Mouse (Mus musculus) forebrain, embryonic 11.5 days (tissue): ENCODE measurements at regions not wholly inside any gene's neighbourhood (a gene's known extent, or its start where the extent isn't known, plus 50 kb on each side); places are given as distances from the start of the nearest gene placed in this dataset.

ENCODE experiments used
- ATAC-seq: fragments of 200-750 bp; cut with Nextera tagmentation; replicated peaks from 2 replicates; pipeline ENCODE4 v1.8.0; 2017; ENCODE audit warnings: moderate TSS enrichment; ENCODE audit not compliant: low FRiP score
- DNase-seq: peaks from one replicate; pipeline ENCODE4 v3.0.0-alpha.2; 2017; ENCODE audit warnings: low spot score
- H3K27ac ChIP-seq: fragments of 300-500 bp; sonication (generic); 2 replicates; pipeline ENCODE4 v1.5.1; 2014; ENCODE audit warnings: low read depth, low read length
- H3K27me3 ChIP-seq: fragments of 300-500 bp; sonication (generic); 2 replicates; pipeline ENCODE4 v1.6.1; 2014; ENCODE audit warnings: mild to moderate bottlenecking, low read length, mixed read lengths; ENCODE audit not compliant: control insufficient read depth, insufficient read depth
- H3K36me3 ChIP-seq: fragments of 300-500 bp; sonication (generic); 2 replicates; pipeline ENCODE4 v1.6.1; 2014; ENCODE audit warnings: mild to moderate bottlenecking, low read length, moderate library complexity, mixed read lengths; ENCODE audit not compliant: control insufficient read depth, insufficient read depth
- H3K4me1 ChIP-seq: fragments of 300-500 bp; sonication (generic); replicated peaks from 2 replicates; pipeline ENCODE4 v1.6.1; 2014; ENCODE audit warnings: low read length, mixed read lengths; ENCODE audit not compliant: control insufficient read depth, insufficient read depth
- H3K4me2 ChIP-seq: fragments of 300-500 bp; sonication (generic); 2 replicates; pipeline ENCODE4 v1.6.1; 2014; ENCODE audit warnings: low read depth, mild to moderate bottlenecking, low read length, moderate library complexity, mixed read lengths; ENCODE audit not compliant: severe bottlenecking
- H3K4me3 ChIP-seq: fragments of 300-500 bp; sonication (generic); 2 replicates; pipeline ENCODE4 v1.5.1; 2014; ENCODE audit warnings: low read depth, low read length
- H3K9ac ChIP-seq: fragments of 300-500 bp; sonication (generic); 2 replicates; pipeline ENCODE4 v1.6.1; 2014; ENCODE audit warnings: low read length
- H3K9me3 ChIP-seq: fragments of 300-500 bp; sonication (generic); 2 replicates; pipeline ENCODE4 v1.6.1; 2016; ENCODE audit warnings: low read length, mixed read lengths; ENCODE audit not compliant: control insufficient read depth
- WGBS: fragments of 180-500 bp; shearing (Covaris S2); extraction: QIAGEN DNeasy Blood & Tissue Kit; methylation state at CpG from one replicate; pipeline ENCODE4 v1.1.7; 2014; 5-methylcytosine and 5-hydroxymethylcytosine counted together

DNA sequence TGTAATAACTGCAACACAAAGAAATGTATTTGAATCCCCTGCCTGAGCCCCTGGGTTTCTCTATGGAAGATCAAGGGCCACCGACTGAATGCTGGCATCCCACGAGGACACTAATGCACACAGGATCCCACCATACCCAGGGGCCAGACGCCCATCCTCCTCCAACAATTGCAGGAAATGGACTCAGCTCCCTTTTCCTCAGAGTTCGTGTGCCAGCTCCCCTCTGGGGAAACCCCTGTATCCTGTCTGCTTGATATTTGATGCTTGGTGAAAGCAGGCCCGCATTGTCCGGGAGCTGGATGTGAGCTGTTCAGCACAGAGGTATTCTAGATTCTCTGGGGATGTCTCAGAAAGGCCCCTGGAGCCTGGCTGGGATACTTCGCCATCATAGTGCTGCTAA, 196.0 kb downstream of the Mtx2 start:
- H3K9ac ChIP-seq, result no peak overlapping the region
- ATAC-seq (no peak), DNase-seq (no peak)
- H3K4me2 ChIP-seq, result no peak overlapping the region
- no peak overlapping the region for H3K4me3 ChIP-seq
- H3K9me3 ChIP-seq, result no peaks in the 10 kb centered on the region
- no peak overlapping the region for H3K27ac ChIP-seq
- no peaks in the 10 kb centered on the region for H3K27me3 ChIP-seq
- no peaks in the 10 kb centered on the region for H3K36me3 ChIP-seq
- no peaks in the 10 kb centered on the region for H3K4me1 ChIP-seq
- 69% methylated on average over 7 of the region's 7 CpGs for WGBS

DNA sequence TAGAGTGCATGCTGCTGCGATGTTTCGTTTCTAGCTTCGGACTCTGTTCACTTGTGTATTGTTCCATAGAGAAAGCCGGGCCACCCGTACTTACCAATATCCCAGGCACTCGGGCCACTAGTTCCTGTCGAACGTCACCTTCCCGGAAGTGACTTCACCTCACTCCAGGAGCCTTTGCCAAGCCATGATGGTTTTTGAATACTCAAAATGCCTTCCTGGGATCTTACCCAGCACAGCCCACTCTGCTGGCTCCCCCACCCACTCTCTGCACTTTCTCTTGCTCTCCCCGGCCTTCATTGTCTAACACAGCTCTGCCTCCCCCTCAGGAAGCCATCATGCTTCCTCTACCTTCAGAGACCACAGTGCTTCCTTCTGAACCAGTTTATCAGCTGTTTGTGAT, 202.5 kb downstream of the Mtx2 start:
- Histone ChIP-seq H3K4me2 (no peak overlapping the region), H3K9me3 (no peaks in the 10 kb centered on the region), H3K4me3 (no peak overlapping the region), H3K4me1 (no peaks in the 10 kb centered on the region), H3K27ac (no peak overlapping the region), H3K9ac (no peak overlapping the region), H3K36me3 (no peaks in the 10 kb centered on the region), H3K27me3 (no peaks in the 10 kb centered on the region)
- WGBS, result 94% methylated on average over 10 of the region's 10 CpGs
- DNase-seq (no peak), ATAC-seq (no peak)

DNA sequence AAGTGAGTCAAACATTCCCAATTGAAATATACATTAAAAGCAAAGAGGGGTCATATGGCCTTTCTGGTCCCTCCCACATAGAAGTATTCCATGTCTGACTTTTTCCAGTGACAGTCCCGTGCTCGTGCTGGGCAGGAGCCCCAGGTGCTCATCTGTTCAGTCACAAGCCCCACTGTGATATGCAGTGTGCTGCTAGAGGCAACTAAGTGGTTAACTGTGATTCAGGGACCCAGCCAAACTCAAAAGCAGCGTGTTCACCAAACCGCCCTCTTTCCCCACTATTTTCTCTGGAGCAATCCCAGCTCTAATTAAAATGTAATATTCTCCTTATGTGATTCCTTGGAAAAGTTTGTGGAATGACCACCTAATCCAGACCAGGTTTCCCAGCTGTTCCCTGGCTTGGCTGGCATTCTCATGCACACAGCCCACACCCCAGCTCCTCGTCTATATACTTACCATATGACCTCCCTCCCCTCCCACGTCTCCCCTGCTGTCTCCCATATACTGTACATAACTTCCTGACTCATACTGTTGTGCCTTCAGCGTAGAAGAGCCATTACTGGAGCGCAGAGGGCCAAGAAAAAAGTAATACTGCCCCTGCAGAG, 203.6 kb downstream of the Mtx2 start:
- DNase-seq (no peak), ATAC-seq (no peak)
- H3K4me3 ChIP-seq, result no peak overlapping the region
- H3K9me3 ChIP-seq, result no peaks in the 10 kb centered on the region
- H3K9ac ChIP-seq, result no peak overlapping the region
- H3K36me3 ChIP-seq, result no peaks in the 10 kb centered on the region
- no peaks in the 10 kb centered on the region for H3K27me3 ChIP-seq
- H3K27ac ChIP-seq, result no peak overlapping the region
- WGBS, result 54% methylated on average over 8 of the region's 8 CpGs
- H3K4me1 ChIP-seq, result no peaks in the 10 kb centered on the region
- H3K4me2 ChIP-seq, result no peak overlapping the region

DNA sequence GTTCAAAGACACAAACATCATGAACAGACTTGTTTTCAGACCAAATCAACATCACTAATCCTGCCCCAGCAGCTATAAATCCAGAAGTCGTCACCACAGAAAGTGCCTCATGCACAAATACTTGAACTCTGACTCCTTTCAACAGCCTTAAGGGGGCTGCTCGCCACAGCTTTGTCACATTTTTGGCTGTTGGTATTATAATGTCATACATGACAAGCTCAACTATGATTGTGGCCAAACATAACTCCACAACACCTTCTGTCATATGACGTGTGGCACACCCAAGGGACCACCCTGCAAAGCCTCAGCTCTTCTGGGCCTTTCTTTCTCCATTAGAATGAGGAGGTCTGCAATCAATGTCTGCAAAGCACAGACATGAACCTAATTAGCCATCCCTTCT, 209.1 kb downstream of the Mtx2 start:
- Histone ChIP-seq H3K4me3 (no peak overlapping the region), H3K27ac (no peak overlapping the region), H3K4me1 (no peaks in the 10 kb centered on the region), H3K9ac (no peak overlapping the region), H3K4me2 (no peak overlapping the region), H3K9me3 (no peaks in the 10 kb centered on the region), H3K27me3 (no peaks in the 10 kb centered on the region), H3K36me3 (no peaks in the 10 kb centered on the region)
- DNase-seq (no peak), ATAC-seq (no peak)
- 77% methylated on average over 3 of the region's 3 CpGs for WGBS

- no peak overlapping the region for H3K27ac ChIP-seq
- DNase-seq (no peak), ATAC-seq (no peak)
- WGBS, result 70% methylated on average over 3 of the region's 3 CpGs
- H3K9ac ChIP-seq, result no peak overlapping the region
- H3K36me3 ChIP-seq, result no peaks in the 10 kb centered on the region
- H3K4me3 ChIP-seq, result no peak overlapping the region
- no peak overlapping the region for H3K4me2 ChIP-seq
- no peaks in the 10 kb centered on the region for H3K4me1 ChIP-seq
- no peaks in the 10 kb centered on the region for H3K9me3 ChIP-seq
- H3K27me3 ChIP-seq, result no peaks in the 10 kb centered on the region
Observed at GRCm38 (mm10) chr2:75039066-75039465, 213.5 kb downstream of the Mtx2 start.

GRCm38 (mm10) chr2:75046892-75047291, 221.3 kb downstream of the Mtx2 start:
- no peak for ATAC-seq
- Histone ChIP-seq H3K27me3 (no peaks in the 10 kb centered on the region), H3K4me2 (no peak overlapping the region), H3K4me1 (no peaks in the 10 kb centered on the region), H3K27ac (no peak overlapping the region), H3K9ac (no peak overlapping the region), H3K9me3 (no peaks in the 10 kb centered on the region), H3K4me3 (no peak overlapping the region), H3K36me3 (no peaks in the 10 kb centered on the region)
- WGBS, result 84% methylated on average over 6 of the region's 6 CpGs
- no peak for DNase-seq

GRCm38 (mm10) chr2:75048071-75048470, 222.5 kb downstream of the Mtx2 start:
- no peaks in the 10 kb centered on the region for H3K4me1 ChIP-seq
- ATAC-seq (no peak), DNase-seq (no peak)
- no peak overlapping the region for H3K4me3 ChIP-seq
- no peaks in the 10 kb centered on the region for H3K36me3 ChIP-seq
- H3K27me3 ChIP-seq, result no peaks in the 10 kb centered on the region
- WGBS, result 32% methylated on average over 6 of the region's 6 CpGs
- no peak overlapping the region for H3K27ac ChIP-seq
- no peak overlapping the region for H3K4me2 ChIP-seq
- H3K9ac ChIP-seq, result no peak overlapping the region
- H3K9me3 ChIP-seq, result no peaks in the 10 kb centered on the region

- 28% methylated on average over 14 of the region's 14 CpGs for WGBS
- Histone ChIP-seq H3K27ac (no peak overlapping the region), H3K4me2 (peak overlapping the region; percentile 59), H3K4me3 (peak overlapping the region; percentile 24), H3K9ac (peak overlapping the region; percentile 49; the same call in 1 of the 2 replicates), H3K27me3 (no peaks in the 10 kb centered on the region; the same call in 1 of the 2 replicates), H3K4me1 (no peaks in the 10 kb centered on the region; the same call in 1 of the 2 replicates), H3K9me3 (no peaks in the 10 kb centered on the region), H3K36me3 (no peaks in the 10 kb centered on the region)
- DNase-seq, result peak; percentile 65
- ATAC-seq, result peak; percentile 66
Observed at GRCm38 (mm10) chr2:75054474-75055186, 229.0 kb downstream of the Mtx2 start.

- under 1% methylated on average over 6 of the region's 6 CpGs for WGBS
- Histone ChIP-seq H3K4me3 (peak overlapping the region; percentile 24), H3K27ac (no peak overlapping the region), H3K27me3 (no peaks in the 10 kb centered on the region; the same call in 1 of the 2 replicates), H3K9ac (peak overlapping the region; percentile 49; the same call in 1 of the 2 replicates), H3K36me3 (no peaks in the 10 kb centered on the region), H3K9me3 (no peaks in the 10 kb centered on the region), H3K4me1 (peaks cover 3% of the 10 kb centered on the region; the same call in 1 of the 2 replicates), H3K4me2 (peak overlapping the region; percentile 59)
- peak; percentile 21 for ATAC-seq
- peak; percentile 69 for DNase-seq
Observed at GRCm38 (mm10) chr2:75055187-75055543, 229.6 kb downstream of the Mtx2 start.
